Comparison of ENCODE assay signal across 14 mouse cellular contexts in genomic region chr13:69525867-69526266, GRCm38 (mm10). TPM values are rescaled to one million over a fixed set of nuclear protein-coding genes. Genes with fewer than 3 reads are reported as not detected.
A peak's percentile ranks its signal among the peaks of the same experiment; 100 is the strongest.
DNase-seq lines count a peak whose midpoint lies in the region; ATAC-seq lines count a peak whose summit lies in the region.
"Had no signal": no experiment of that assay in that cellular context is flagged by ENCODE, and none has a peak within 500 bp of the region (broad histone marks: within the 10 kb centered on the region; RNA-seq: fewer than 3 reads in every experiment).

No protein-coding gene starts in this region.

- peaks cover 86% of the 10 kb centered on the region for H3K4me1 ChIP-seq in heart, embryonic 10.5 days
- peaks cover 86% of the 10 kb centered on the region for H3K4me1 ChIP-seq in midbrain, embryonic 12.5 days
- peaks cover 32% of the 10 kb centered on the region for H3K4me1 ChIP-seq in midbrain, embryonic 11.5 days (ENCODE audit: control insufficient read depth, insufficient read depth, low read length)
- peaks cover 90% of the 10 kb centered on the region for H3K4me1 ChIP-seq in megakaryocyte, embryonic 14.5 days

- H3K27me3 ChIP-seq in heart, embryonic 10.5 days (ENCODE audit: insufficient read depth, poor library complexity, severe bottlenecking), result no peaks in the 10 kb centered on the region
- H3K27me3 ChIP-seq in midbrain, embryonic 12.5 days, result no peaks in the 10 kb centered on the region
- H3K27me3 ChIP-seq in midbrain, embryonic 11.5 days (ENCODE audit: control insufficient read depth, insufficient read depth, low read length), result no peaks in the 10 kb centered on the region
- H3K27me3 ChIP-seq in megakaryocyte, embryonic 14.5 days (replicated peaks), result no peaks in the 10 kb centered on the region
- H3K27me3 ChIP-seq: heart, embryonic 15.5 days had no signal

- H3K9ac ChIP-seq in midbrain, embryonic 12.5 days (replicated peaks), result no peak overlapping the region
- no peak overlapping the region for H3K9ac ChIP-seq in midbrain, embryonic 11.5 days (ENCODE audit: low read length)
- H3K9ac ChIP-seq: heart, embryonic 15.5 days had no signal

- H3K36me3 ChIP-seq in heart, embryonic 10.5 days, result peaks cover 16% of the 10 kb centered on the region
- 0 out of 2 replicates have a peak, but pooled peaks cover 6% of the 10 kb centered on the region for H3K36me3 ChIP-seq in midbrain, embryonic 12.5 days
- H3K36me3 ChIP-seq in midbrain, embryonic 11.5 days (ENCODE audit: control insufficient read depth, insufficient read depth, low read length), result no peaks in the 10 kb centered on the region; the same call in 1 of the 2 replicates
- H3K36me3 ChIP-seq in megakaryocyte, embryonic 14.5 days (replicated peaks; ENCODE audit: low read length), result peaks cover 26% of the 10 kb centered on the region
- H3K36me3 ChIP-seq: heart, embryonic 15.5 days had no signal

- H3K4me3 ChIP-seq in heart, embryonic 10.5 days, result no peak overlapping the region
- no peak overlapping the region for H3K4me3 ChIP-seq in midbrain, embryonic 12.5 days
- no peak overlapping the region for H3K4me3 ChIP-seq in midbrain, embryonic 11.5 days (ENCODE audit: low read depth, low read length)
- peak overlapping the region; percentile 78 for H3K4me3 ChIP-seq in megakaryocyte, embryonic 14.5 days (replicated peaks)
- H3K4me3 ChIP-seq: erythroblast, embryonic 14.5 days; heart, embryonic 15.5 days had no signal

- no peak for ATAC-seq in midbrain, embryonic 12.5 days (ENCODE audit: low FRiP score, low read depth)
- no peak for ATAC-seq in midbrain, embryonic 11.5 days (ENCODE audit: low FRiP score)

- H3K4me2 ChIP-seq in midbrain, embryonic 12.5 days (replicated peaks), result 0 out of 2 replicates have a peak overlapping the region, but pooled peaks have one; percentile 2
- no peak overlapping the region for H3K4me2 ChIP-seq in midbrain, embryonic 11.5 days
- H3K4me2 ChIP-seq: heart, embryonic 15.5 days had no signal

- WGBS in heart, embryonic 10.5 days, result 70% methylated on average over 4 of the region's 4 CpGs
- WGBS in midbrain, embryonic 12.5 days, result 61% methylated on average over 4 of the region's 4 CpGs
- 60% methylated on average over 4 of the region's 4 CpGs for WGBS in midbrain, embryonic 11.5 days

- no peaks in the 10 kb centered on the region for H3K9me3 ChIP-seq in heart, embryonic 10.5 days
- no peaks in the 10 kb centered on the region for H3K9me3 ChIP-seq in midbrain, embryonic 12.5 days
- H3K9me3 ChIP-seq in midbrain, embryonic 11.5 days (ENCODE audit: control insufficient read depth, low read length), result no peaks in the 10 kb centered on the region
- H3K9me3 ChIP-seq in megakaryocyte, embryonic 14.5 days, result no peaks in the 10 kb centered on the region
- H3K9me3 ChIP-seq: G1E; heart, embryonic 15.5 days had no signal

- DNase-seq in heart, adult 11 months, result peak; percentile 83
- DNase-seq in heart, embryonic 10.5 days (ENCODE audit: low spot score), result no peak
- no peak for DNase-seq in midbrain, embryonic 11.5 days (ENCODE audit: low spot score, missing footprints)
- peak; percentile 84 to 88 for DNase-seq in kidney, postnatal 36 days
- DNase-seq in thymus, postnatal 14 days, result no peak
- DNase-seq in layer of hippocampus, postnatal 10 days (ENCODE audit: low spot score in 2 of 2), result no peak
- DNase-seq: cerebellum, postnatal 36 days; lung, adult 2 months; thymus, adult 18-20 months had no signal

- no peak overlapping the region for H3K27ac ChIP-seq in heart, embryonic 10.5 days
- no peak overlapping the region for H3K27ac ChIP-seq in midbrain, embryonic 12.5 days (replicated peaks)
- no peak overlapping the region for H3K27ac ChIP-seq in midbrain, embryonic 11.5 days (ENCODE audit: low read depth, low read length)
- H3K27ac ChIP-seq: heart, embryonic 15.5 days had no signal

RNA-seq across cellular contexts. Expression of gene Nsun2, which starts 7.7 kb away (rescaled TPM):
- polyA plus RNA-seq in heart, embryonic 10.5 days (2016; fragmentation: Nextera tagmentation; extraction: Ambion mirVana), result 106 and 140 TPM in 2 replicates
- 91.9 and 102 TPM in 2 replicates for polyA plus RNA-seq in midbrain, embryonic 12.5 days (2016; fragmentation: Nextera tagmentation; extraction: Ambion mirVana)
- 122 and 125 TPM in 2 replicates for polyA plus RNA-seq in midbrain, embryonic 11.5 days (2014; fragmentation: Nextera tagmentation; extraction: Ambion mirVana)
- polyA plus RNA-seq in megakaryocyte, embryonic 14.5 days (2012; ENCODE audit: insufficient read depth, low replicate concordance), result 3.8 and 18.8 TPM in 2 replicates
- total RNA-seq in layer of hippocampus, postnatal 10 days (2021), result 10 to 100 TPM; 74.5 to 84.5 TPM

RNA-seq across cellular contexts. Expression of gene Tent4a, which starts 8.6 kb away (rescaled TPM):
- 3.2 and 4.6 TPM in 2 replicates for polyA plus RNA-seq in heart, embryonic 10.5 days (2016; fragmentation: Nextera tagmentation; extraction: Ambion mirVana)
- polyA plus RNA-seq in midbrain, embryonic 12.5 days (2016; fragmentation: Nextera tagmentation; extraction: Ambion mirVana), result 6.7 TPM in 2 replicates
- polyA plus RNA-seq in midbrain, embryonic 11.5 days (2014; fragmentation: Nextera tagmentation; extraction: Ambion mirVana), result 6.8 and 7.5 TPM in 2 replicates
- polyA plus RNA-seq in megakaryocyte, embryonic 14.5 days (2012; ENCODE audit: insufficient read depth, low replicate concordance), result 4.0 and 5.0 TPM in 2 replicates
- total RNA-seq in layer of hippocampus, postnatal 10 days (2021), result 10 to 100 TPM; 40.9 to 41.7 TPM

Comparison
In these comparisons a context has a peak if more than half of its experiments do, and no peak if none do; other contexts are left out.
1. DNase-seq: peak in heart, adult 11 months (single experiment) and kidney, postnatal 36 days (2 of 2); none in heart, embryonic 10.5 days (single experiment), midbrain, embryonic 11.5 days (single experiment), thymus, postnatal 14 days (single experiment) and layer of hippocampus, postnatal 10 days (0 of 2).